Mouse (Mus musculus) forebrain, embryonic 13.5 days (tissue): ENCODE measurements around the gene Hoxb8. TPM values are rescaled to one million over a fixed set of nuclear protein-coding genes. Genes with fewer than 3 reads are reported as not detected.

Experiments
- ATAC-seq: fragments of 200-750 bp; cut with Nextera tagmentation; 2 replicates; pipeline ENCODE4 v1.8.0; 2017
- H3K27ac ChIP-seq: fragments of 300-500 bp; sonication (generic); 2 replicates; pipeline ENCODE4 v1.5.1; 2015; ENCODE audit warnings: inconsistent platforms, mild to moderate bottlenecking, moderate library complexity
- H3K27me3 ChIP-seq: fragments of 300-500 bp; sonication (generic); 2 replicates; pipeline ENCODE4 v1.6.1; 2015; ENCODE audit warnings: mild to moderate bottlenecking, inconsistent platforms
- H3K36me3 ChIP-seq: fragments of 300-500 bp; sonication (generic); 2 replicates; pipeline ENCODE4 v1.6.1; 2015; ENCODE audit warnings: mild to moderate bottlenecking, inconsistent platforms; ENCODE audit not compliant: poor library complexity, severe bottlenecking
- H3K4me1 ChIP-seq: fragments of 300-500 bp; sonication (generic); 2 replicates; pipeline ENCODE4 v1.6.1; 2015; ENCODE audit warnings: inconsistent platforms
- H3K4me2 ChIP-seq: fragments of 300-500 bp; sonication (generic); 2 replicates; pipeline ENCODE4 v1.6.1; 2015; ENCODE audit warnings: inconsistent platforms, mild to moderate bottlenecking, moderate library complexity
- H3K4me3 ChIP-seq: fragments of 300-500 bp; sonication (generic); 2 replicates; pipeline ENCODE4 v1.5.1; 2015; ENCODE audit warnings: mild to moderate bottlenecking, inconsistent platforms
- H3K9ac ChIP-seq: fragments of 300-500 bp; sonication (generic); 2 replicates; pipeline ENCODE4 v1.6.1; 2015; ENCODE audit warnings: mild to moderate bottlenecking, inconsistent platforms
- H3K9me3 ChIP-seq: fragments of 300-500 bp; sonication (generic); replicated peaks from 2 replicates; pipeline ENCODE4 v1.6.1; 2016; ENCODE audit warnings: inconsistent platforms
- WGBS: fragments of 180-500 bp; shearing (Covaris S2); methylation state at CpG from one replicate; pipeline ENCODE4 v1.1.7; 2015; 5-methylcytosine and 5-hydroxymethylcytosine counted together
- polyA plus RNA-seq: library from polyadenylated mRNA; unstranded; fragments of >200 nt; fragmentation: Nextera tagmentation; extraction: Ambion mirVana; gene quantifications from 2 replicates; pipeline ENCODE4 v1.2.1, GENCODE M21; 2015

The Hoxb8 gene
- not detected in 2 replicates for polyA plus RNA-seq

DNA sequence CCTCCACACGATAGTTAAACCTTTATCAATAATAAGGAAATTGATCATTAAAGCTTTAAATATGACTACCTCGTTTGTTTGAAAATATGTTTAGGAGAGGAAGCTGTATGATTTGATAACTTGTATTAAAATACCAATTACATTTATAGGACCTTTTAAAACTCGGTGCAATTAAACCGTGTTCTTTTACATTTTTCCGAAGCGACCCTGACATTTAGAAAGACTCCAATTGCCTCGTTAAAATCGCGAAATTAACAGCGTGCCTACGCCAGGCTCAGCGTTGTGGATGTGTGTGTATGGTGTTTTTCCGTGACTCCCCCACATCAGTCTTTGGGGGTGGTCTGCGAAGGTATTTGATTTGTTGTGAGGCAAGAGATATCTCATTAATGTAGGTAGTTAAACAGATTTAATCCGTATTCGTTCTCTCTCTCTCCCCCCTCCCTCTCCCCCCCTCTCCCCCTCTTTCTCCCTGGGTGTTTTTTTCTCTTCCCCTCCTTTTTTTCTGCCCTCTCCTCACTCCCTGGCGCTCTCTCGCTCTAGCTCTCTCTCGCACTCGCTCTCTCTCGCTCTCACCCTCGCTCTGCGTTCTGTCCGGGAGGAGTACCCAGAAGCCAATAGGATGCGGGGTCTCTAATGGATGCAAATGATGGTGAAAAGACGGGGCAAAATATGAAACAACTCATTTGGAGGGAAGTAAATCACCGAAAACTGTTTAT lies at the start of gene Hoxb8:
TSS of gene Hoxb8 (plus strand) at position 51 of the 716 bp plus-strand sequence.
- H3K4me3 ChIP-seq, result no peak within 1 kb of the TSS
- H3K27me3 ChIP-seq, result peaks cover 99% of the 10 kb centered on the region
- no peak within 1 kb of the TSS for H3K4me2 ChIP-seq
- no peak for ATAC-seq
- WGBS, result under 1% methylated on average over 27 of the region's 27 CpGs
- H3K9ac ChIP-seq, result no peak within 1 kb of the TSS
- H3K27ac ChIP-seq, result no peak within 1 kb of the TSS
- H3K36me3 ChIP-seq, result no peaks in the 10 kb centered on the region
- no peaks in the 10 kb centered on the region for H3K9me3 ChIP-seq
- peaks cover 12% of the 10 kb centered on the region for H3K4me1 ChIP-seq

DNA sequence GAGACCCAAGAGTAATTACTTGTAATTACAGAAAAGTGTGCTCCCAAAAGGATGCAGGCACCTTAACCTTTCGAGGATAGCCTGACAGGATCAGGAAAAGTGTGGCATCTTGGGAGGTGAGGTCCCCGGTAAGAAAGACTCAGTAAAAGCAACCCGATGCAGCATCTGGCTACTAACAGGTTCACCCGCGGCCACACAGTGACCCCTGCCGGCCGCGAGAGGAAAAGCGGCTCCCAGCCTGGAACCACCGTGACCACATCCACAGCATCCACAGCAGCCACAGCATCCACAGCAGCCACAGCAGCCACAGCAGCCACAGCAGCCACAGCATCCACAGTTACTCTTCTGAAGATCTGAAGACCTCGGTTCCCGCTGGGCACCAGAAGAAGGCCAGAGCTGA lies 46.8 kb upstream of the Hoxb8 start:
- Histone ChIP-seq H3K27ac (no peak overlapping the region), H3K4me3 (no peak overlapping the region), H3K9ac (no peak overlapping the region), H3K9me3 (no peaks in the 10 kb centered on the region), H3K27me3 (peaks cover 70% of the 10 kb centered on the region), H3K36me3 (no peaks in the 10 kb centered on the region), H3K4me2 (no peak overlapping the region), H3K4me1 (no peaks in the 10 kb centered on the region)
- WGBS, result 3% methylated on average over 12 of the region's 12 CpGs
- ATAC-seq, result no peak

DNA sequence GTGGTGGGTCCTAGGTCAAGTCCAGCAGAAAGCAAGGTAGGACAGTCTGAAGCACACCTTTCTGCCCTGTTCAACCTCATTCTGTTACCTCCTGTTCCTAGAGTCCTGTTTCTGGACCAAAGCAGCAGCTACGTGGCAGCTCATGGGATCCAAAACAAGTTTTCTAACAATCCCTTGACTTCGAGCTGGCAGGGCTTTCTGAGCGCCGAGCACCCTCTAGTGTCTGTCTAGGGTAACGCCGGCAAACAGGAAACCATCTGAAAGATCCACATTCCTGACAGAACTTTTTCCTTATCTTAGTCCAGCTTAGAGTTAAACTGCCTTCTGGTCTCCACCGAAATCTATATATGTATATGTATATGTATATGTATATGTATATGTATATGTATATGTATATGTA lies 41.5 kb upstream of the Hoxb8 start:
- Histone ChIP-seq H3K4me1 (no peaks in the 10 kb centered on the region), H3K27me3 (peaks cover 57% of the 10 kb centered on the region), H3K4me3 (no peak overlapping the region), H3K27ac (no peak overlapping the region), H3K36me3 (no peaks in the 10 kb centered on the region), H3K4me2 (no peak overlapping the region), H3K9me3 (no peaks in the 10 kb centered on the region), H3K9ac (no peak overlapping the region)
- whole genome bisulfite sequencing, result 3% methylated on average over 7 of the region's 7 CpGs
- no peak for ATAC-seq

DNA sequence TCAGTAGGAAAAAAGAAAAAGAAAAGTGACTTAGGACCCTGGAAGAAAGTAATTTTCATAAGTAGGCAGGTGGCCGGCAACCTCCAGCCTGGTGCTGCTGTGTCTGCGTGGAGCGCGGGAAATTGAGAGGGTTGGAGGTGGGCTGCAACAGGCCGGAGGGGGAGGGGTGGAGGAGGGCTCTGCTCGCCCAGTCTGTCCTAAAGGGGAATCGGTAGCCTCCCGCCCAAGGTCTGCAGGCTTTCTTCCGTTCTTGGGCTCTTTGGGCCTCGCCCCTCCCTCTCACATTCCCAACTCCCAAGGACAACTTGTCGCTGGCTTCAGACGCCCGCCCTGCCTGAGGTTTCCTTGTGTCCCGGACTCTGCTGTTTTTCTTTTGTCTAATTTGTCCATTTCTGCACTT lies 30.8 kb upstream of the Hoxb8 start:
- Histone ChIP-seq H3K4me1 (no peaks in the 10 kb centered on the region), H3K9me3 (peaks cover 7% of the 10 kb centered on the region), H3K36me3 (no peaks in the 10 kb centered on the region), H3K9ac (no peak overlapping the region), H3K4me3 (no peak overlapping the region), H3K4me2 (no peak overlapping the region), H3K27ac (no peak overlapping the region), H3K27me3 (peaks cover 100% of the 10 kb centered on the region)
- 2% methylated on average over 14 of the region's 14 CpGs for WGBS
- ATAC-seq, result no peak

DNA sequence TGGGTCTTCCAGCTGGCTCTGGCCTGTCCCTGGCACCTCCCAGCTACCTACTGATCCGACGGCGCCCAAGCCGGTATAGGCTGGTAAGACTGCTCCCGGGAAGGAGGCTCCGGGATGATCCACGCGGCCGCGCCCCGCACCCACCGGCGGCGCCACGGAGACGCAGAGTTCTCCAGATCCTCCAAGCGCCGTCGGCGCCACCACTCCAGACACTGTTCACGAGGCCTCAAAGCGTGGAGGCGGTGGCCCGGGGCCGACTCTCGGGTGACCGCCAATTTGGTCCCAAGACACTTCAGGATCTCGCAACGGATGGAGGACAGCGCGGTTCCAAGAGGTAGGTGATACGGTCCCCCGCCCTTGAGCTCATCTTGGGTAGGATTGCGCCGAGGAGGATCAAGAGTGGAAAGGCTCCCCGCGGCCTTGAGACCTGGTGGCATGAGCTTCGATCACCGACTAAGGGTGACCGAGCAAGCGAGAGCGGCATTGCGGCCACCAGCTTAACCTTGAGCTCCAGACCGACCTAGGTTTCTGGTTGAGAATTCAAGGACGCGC lies 30.1 kb upstream of the Hoxb8 start:
- no peaks in the 10 kb centered on the region for H3K36me3 ChIP-seq
- peaks cover 7% of the 10 kb centered on the region for H3K9me3 ChIP-seq
- no peak overlapping the region for H3K9ac ChIP-seq
- no peak overlapping the region for H3K4me2 ChIP-seq
- H3K27me3 ChIP-seq, result peaks cover 100% of the 10 kb centered on the region
- H3K27ac ChIP-seq, result no peak overlapping the region
- H3K4me1 ChIP-seq, result no peaks in the 10 kb centered on the region
- no peak overlapping the region for H3K4me3 ChIP-seq
- ATAC-seq, result no peak
- 2% methylated on average over 46 of the region's 46 CpGs for WGBS

DNA sequence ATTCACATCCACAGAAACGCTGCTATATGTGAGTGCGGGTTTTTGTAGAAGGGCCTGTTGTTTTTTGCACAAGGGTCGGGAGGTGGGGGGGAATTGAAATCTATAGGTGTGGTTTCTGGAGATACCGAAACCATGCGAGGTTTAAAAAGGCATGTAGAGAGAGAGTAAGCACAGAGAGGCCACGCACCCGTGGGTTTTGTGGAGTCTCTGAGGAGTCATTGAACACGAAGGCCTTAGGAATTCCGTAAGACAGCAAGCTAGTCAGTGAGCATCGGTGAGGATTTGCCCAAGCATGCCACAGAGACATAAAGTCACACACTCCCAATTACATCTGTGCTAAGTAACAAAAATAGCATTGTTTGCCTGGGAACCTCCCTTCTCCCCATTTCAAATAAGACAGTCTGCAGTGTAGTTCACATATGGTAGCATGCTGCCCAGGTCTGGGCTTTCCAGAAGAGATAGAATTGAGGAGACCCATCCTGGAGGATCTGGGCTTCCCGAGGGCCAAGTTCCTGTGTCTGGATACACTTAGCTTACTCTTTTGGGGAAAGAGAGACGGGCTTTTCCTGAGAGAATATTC lies 29.1 kb upstream of the Hoxb8 start:
- Histone ChIP-seq H3K9me3 (peaks cover 7% of the 10 kb centered on the region), H3K9ac (no peak overlapping the region), H3K4me3 (no peak overlapping the region), H3K4me2 (no peak overlapping the region), H3K4me1 (no peaks in the 10 kb centered on the region), H3K36me3 (no peaks in the 10 kb centered on the region), H3K27me3 (peaks cover 100% of the 10 kb centered on the region), H3K27ac (no peak overlapping the region)
- WGBS, result 5% methylated on average over 12 of the region's 12 CpGs
- no peak for ATAC-seq

DNA sequence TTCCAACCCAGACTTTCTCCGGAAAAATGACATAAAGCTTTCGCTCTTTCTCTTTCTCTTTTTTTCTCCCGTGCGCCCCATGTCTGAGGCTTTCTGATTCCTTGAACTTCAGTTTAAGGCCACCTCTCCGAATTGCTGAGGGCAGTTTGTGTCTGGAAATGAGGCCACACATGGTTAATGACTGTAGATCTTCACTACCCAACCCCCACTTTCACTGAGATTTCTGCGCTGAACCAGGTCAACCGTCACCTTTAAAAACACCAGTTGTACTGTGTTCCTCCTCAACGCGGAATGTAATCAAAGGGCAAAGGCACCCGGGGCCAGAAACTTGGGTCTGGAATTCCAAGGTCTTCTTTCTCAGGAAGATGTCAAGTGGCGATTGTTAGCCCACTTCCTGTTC lies 27.5 kb upstream of the Hoxb8 start:
- Histone ChIP-seq H3K27ac (no peak overlapping the region), H3K36me3 (no peaks in the 10 kb centered on the region), H3K27me3 (peaks cover 100% of the 10 kb centered on the region), H3K4me3 (no peak overlapping the region), H3K4me1 (no peaks in the 10 kb centered on the region), H3K9ac (no peak overlapping the region), H3K4me2 (no peak overlapping the region), H3K9me3 (peaks cover 7% of the 10 kb centered on the region)
- WGBS, result 2% methylated on average over 11 of the region's 11 CpGs
- ATAC-seq, result no peak

DNA sequence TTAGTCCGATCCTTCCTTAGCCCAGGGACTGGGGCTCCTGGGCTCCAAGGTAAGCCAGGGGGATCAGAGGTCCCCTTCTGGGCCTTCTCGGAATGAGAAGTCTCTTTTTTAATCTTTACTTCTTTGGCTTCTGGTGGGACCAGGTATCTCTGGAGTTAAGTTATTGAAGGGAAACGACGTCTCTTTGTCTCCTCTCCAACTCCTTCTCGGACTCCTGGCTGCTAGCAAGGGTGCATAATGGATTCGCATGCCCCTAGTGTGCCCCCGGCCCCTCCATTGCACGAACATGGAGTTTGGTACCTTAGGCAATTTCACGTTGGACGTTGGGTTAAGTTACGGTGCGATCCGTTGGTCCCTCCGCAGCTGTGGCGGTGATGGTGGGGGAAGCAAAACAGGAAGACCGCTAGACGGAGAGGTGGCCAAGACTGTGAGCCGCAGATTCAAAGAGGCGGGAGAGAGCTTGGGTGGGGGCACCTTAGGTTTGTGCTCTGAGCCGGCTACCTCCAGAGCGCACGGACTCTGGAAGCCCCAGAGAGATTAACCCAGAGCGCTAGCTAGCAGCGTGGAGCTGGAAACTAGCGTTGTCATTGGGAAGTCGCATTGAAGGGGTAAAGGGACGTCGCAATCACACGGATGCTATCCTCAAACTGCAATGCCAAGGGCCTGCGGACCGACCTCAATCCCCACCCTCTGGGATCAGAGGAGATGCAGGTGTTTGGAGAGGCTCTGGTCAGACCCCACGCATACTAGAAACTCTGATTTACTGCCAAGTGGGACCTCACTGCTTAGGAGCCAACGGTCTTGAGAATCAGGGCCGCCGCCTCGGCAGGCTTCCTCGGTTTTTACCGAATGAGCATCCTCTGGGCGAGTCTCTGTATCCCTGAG lies 26.4 kb upstream of the Hoxb8 start:
- Histone ChIP-seq H3K27ac (no peak overlapping the region), H3K4me2 (no peak overlapping the region), H3K4me3 (no peak overlapping the region), H3K9me3 (peaks cover under 1% of the 10 kb centered on the region; the same call in 1 of the 2 replicates), H3K36me3 (no peaks in the 10 kb centered on the region), H3K27me3 (peaks cover 100% of the 10 kb centered on the region), H3K9ac (no peak overlapping the region), H3K4me1 (no peaks in the 10 kb centered on the region)
- 1% methylated on average over 39 of the region's 39 CpGs for WGBS
- no peak for ATAC-seq

DNA sequence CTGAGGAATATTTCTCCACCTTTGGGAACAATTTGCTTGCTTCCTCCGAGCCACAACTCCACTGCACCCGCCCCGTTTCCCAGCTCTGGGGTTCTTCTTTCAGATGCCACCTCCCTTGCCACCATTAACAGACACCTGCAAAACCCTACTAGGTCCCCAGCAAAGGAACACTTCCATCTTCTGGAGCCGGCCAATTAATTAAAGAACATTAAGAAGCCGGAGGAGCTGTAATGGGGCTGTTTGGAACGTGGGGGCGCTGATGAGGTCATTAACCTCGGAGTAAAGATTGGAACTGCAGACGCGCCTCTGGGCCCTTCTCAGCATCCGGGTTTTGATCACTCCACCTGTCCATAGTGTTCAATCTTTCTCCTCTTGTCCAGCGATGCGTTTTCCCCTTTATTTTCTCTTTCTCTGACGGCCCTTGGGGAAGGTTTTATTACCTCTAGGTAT lies 25.7 kb upstream of the Hoxb8 start:
- no peak overlapping the region for H3K27ac ChIP-seq
- no peak for ATAC-seq
- under 1% methylated on average over 14 of the region's 14 CpGs for WGBS

DNA sequence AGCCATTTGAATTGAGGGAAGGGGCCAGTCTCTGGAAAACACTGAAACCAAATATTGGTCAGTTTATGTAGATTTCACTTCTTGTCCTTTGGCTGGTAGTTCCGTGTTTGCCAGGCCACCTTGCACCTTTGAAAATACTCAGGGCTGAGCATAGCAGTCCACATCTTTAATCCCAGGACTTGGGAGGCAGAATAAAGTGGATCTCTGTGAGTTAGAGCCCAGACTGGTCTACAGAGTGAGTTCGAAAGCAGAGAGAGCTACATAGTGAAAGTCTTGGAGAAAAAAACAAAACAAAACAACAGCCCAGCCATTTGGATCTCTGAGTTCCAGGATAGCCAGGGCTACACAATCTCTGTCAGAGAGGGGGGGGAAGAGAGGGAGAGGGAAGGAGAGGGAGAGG lies 24.6 kb upstream of the Hoxb8 start:
- 17% methylated on average over 2 of the region's 2 CpGs for WGBS

More for the DNA sequence above, 25.7 kb upstream of the Hoxb8 start:
- Histone ChIP-seq H3K27me3 (peaks cover 100% of the 10 kb centered on the region), H3K9ac (no peak overlapping the region), H3K4me1 (no peaks in the 10 kb centered on the region), H3K4me2 (no peak overlapping the region), H3K4me3 (no peak overlapping the region), H3K36me3 (no peaks in the 10 kb centered on the region), H3K9me3 (no peaks in the 10 kb centered on the region)

DNA sequence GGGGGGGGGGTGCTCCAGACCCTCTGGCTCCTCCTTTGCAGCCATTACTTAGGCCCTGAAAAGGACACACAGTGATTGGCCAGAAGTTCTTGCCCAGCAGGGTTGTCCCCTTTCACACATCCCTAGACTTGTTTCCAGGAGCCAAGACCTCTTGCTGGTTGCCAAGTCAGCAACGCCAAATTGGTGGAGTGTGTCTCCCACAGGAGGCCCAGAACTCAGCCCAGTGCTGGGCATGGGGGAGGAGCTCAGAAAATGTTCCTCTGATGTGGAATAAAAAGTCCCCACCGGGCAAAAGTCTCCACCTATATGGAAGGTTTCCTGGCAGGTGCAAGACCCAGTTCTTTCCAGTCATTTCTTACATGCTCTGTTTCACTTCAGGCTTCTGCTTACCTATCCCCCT lies 22.7 kb upstream of the Hoxb8 start:
- Histone ChIP-seq H3K4me1 (no peaks in the 10 kb centered on the region), H3K9ac (no peak overlapping the region), H3K4me3 (no peak overlapping the region), H3K27me3 (peaks cover 100% of the 10 kb centered on the region), H3K4me2 (no peak overlapping the region), H3K36me3 (no peaks in the 10 kb centered on the region), H3K9me3 (no peaks in the 10 kb centered on the region), H3K27ac (no peak overlapping the region)
- no peak for ATAC-seq
- WGBS, result 0% methylated on average over 2 of the region's 2 CpGs

More for the DNA sequence above, 24.6 kb upstream of the Hoxb8 start:
- Histone ChIP-seq H3K27me3 (peaks cover 100% of the 10 kb centered on the region), H3K4me1 (no peaks in the 10 kb centered on the region), H3K4me3 (no peak overlapping the region), H3K9me3 (no peaks in the 10 kb centered on the region), H3K36me3 (no peaks in the 10 kb centered on the region), H3K4me2 (no peak overlapping the region), H3K27ac (no peak overlapping the region), H3K9ac (no peak overlapping the region)
- no peak for ATAC-seq

DNA sequence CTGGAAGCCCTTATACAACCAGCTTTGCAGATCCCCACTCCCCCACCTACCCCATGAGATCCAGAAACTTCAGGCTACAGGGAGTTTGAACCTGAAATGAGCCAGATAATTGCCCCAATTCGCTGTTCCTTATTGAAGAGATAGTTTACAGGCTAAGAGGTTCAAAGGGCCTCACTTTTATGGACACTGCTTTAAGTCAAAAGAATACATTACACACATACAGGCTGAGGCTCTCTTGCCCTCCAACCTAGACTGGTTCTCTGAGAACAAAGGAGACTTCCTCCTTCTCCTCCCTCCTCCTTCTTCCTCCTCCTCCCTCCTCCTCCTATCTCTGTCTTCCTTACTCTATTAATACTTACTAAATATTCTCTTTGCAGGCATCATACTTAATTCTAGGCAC lies 22.2 kb upstream of the Hoxb8 start:
- Histone ChIP-seq H3K36me3 (no peaks in the 10 kb centered on the region), H3K9ac (no peak overlapping the region), H3K4me3 (no peak overlapping the region), H3K4me1 (no peaks in the 10 kb centered on the region), H3K9me3 (no peaks in the 10 kb centered on the region), H3K4me2 (no peak overlapping the region), H3K27me3 (peaks cover 100% of the 10 kb centered on the region), H3K27ac (no peak overlapping the region)
- WGBS, result 4% methylated on average over 1 of the region's 1 CpGs
- no peak for ATAC-seq
